Mouse (Mus musculus): ENCODE data around the gene Tuba1c. TPM values are rescaled to one million over a fixed set of nuclear protein-coding genes. Genes with fewer than 3 reads are reported as not detected.

Tuba1c gene
- total and polyA plus RNA-seq, 2 experiments, result 60.9 to 281 TPM

- Histone ChIP-seq H3K4me3 (ENCODE audit: insufficient read depth, low read depth, low read length) (no peak overlapping the region), H3K27ac (replicated peaks; ENCODE audit: insufficient read depth, low read depth, low read length) (no peak overlapping the region), H3K27me3 (ENCODE audit: control insufficient read depth, insufficient read depth, low read length) (no peaks in the 10 kb centered on the region), H3K79me2 (ENCODE audit: control insufficient read depth, insufficient read depth, low read length) (no peaks in the 10 kb centered on the region), H3K36me3 (ENCODE audit: control insufficient read depth, insufficient read depth, low read length) (no peaks in the 10 kb centered on the region), H3K4me1 (ENCODE audit: control insufficient read depth, insufficient read depth, low read length) (no peaks in the 10 kb centered on the region), H3K9ac (ENCODE audit: low read depth, low read length) (no peak overlapping the region)
- 29% methylated on average over 9 of the region's 9 CpGs for WGBS
- DNase-seq (ENCODE audit: extremely low read depth, low read depth, low spot score), result peak; percentile 19
- TF ChIP-seq POLR2A (IDR thresholded peaks at IDR 0.05; ENCODE audit: extremely low read depth, insufficient read depth, low read length) (no peak), CTCF (IDR thresholded peaks at IDR 0.05; ENCODE audit: low read depth, low read length) (no peak)
These were observed 15.1 kb upstream of the Tuba1c start for GRCm38 (mm10) chr15:99014496-99015030.

DNA sequence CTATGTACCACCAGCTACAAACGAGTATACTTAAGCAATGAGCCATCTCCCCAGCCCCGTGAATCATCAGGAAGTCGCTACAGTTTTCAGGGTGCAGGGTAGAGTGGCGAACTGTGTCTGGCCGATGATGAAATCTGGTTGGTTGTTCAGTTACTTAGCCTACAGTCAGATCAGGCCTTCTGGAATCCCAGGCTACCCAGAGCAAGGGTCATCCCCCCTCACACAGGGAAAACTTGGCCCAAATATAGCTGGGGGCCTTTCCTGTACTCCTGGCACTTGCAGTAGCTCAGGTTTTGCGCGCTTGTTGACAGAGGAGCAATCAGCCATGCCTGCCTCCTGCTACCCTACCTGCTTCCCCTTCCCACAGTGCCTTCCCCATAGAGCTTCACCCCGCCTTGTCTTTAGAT is 12.3 kb upstream of the Tuba1c start:
- Histone ChIP-seq H3K4me1 (ENCODE audit: control insufficient read depth, insufficient read depth, low read length) (no peaks in the 10 kb centered on the region), H3K9ac (ENCODE audit: low read depth, low read length) (no peak overlapping the region), H3K36me3 (ENCODE audit: control insufficient read depth, insufficient read depth, low read length) (no peaks in the 10 kb centered on the region), H3K4me3 (ENCODE audit: insufficient read depth, low read depth, low read length) (no peak overlapping the region), H3K27me3 (ENCODE audit: control insufficient read depth, insufficient read depth, low read length) (no peaks in the 10 kb centered on the region), H3K79me2 (ENCODE audit: control insufficient read depth, insufficient read depth, low read length) (no peaks in the 10 kb centered on the region), H3K27ac (replicated peaks; ENCODE audit: insufficient read depth, low read depth, low read length) (no peak overlapping the region)
- 54% methylated on average over 8 of the region's 8 CpGs for WGBS
- TF ChIP-seq POLR2A (IDR thresholded peaks at IDR 0.05; ENCODE audit: extremely low read depth, insufficient read depth, low read length) (no peak), CTCF (IDR thresholded peaks at IDR 0.05; ENCODE audit: low read depth, low read length) (no peak)
- DNase-seq (ENCODE audit: extremely low read depth, low read depth, low spot score), result no peak

GRCm38 (mm10) chr15:99017986-99018385 is 11.7 kb upstream of the Tuba1c start:
- no peaks in the 10 kb centered on the region for H3K4me1 ChIP-seq (ENCODE audit: control insufficient read depth, insufficient read depth, low read length)
- no peak overlapping the region for H3K27ac ChIP-seq (replicated peaks; ENCODE audit: insufficient read depth, low read depth, low read length)
- no peaks in the 10 kb centered on the region for H3K79me2 ChIP-seq (ENCODE audit: control insufficient read depth, insufficient read depth, low read length)
- H3K4me3 ChIP-seq (ENCODE audit: insufficient read depth, low read depth, low read length), result no peak overlapping the region
- TF ChIP-seq CTCF (IDR thresholded peaks at IDR 0.05; ENCODE audit: low read depth, low read length) (no peak), POLR2A (IDR thresholded peaks at IDR 0.05; ENCODE audit: extremely low read depth, insufficient read depth, low read length) (no peak)
- H3K27me3 ChIP-seq (ENCODE audit: control insufficient read depth, insufficient read depth, low read length), result no peaks in the 10 kb centered on the region
- DNase-seq (ENCODE audit: extremely low read depth, low read depth, low spot score), result no peak
- H3K9ac ChIP-seq (ENCODE audit: low read depth, low read length), result no peak overlapping the region
- H3K36me3 ChIP-seq (ENCODE audit: control insufficient read depth, insufficient read depth, low read length), result no peaks in the 10 kb centered on the region
- 85% methylated on average over 9 of the region's 9 CpGs for WGBS

DNA sequence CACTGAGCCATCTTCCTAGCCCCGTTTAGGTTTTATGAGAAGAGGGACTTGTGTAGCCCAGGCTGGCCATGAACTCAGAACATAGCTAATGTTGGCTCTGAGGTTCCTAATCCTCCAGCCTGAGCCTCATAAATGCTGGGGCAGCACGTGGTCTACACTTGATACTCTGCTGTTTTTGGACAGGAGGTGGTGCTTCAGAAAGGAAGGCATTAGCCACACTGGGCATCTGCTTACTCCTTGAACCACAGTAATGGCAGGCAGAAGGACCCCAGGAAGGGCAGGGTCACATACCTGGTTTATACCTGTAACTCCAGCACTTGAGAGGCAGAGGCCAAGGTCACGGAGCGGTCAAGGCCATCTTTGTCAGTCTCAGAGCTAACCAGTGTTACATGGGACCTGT is 11.1 kb upstream of the Tuba1c start:
- no peak overlapping the region for H3K4me3 ChIP-seq (ENCODE audit: insufficient read depth, low read depth, low read length)
- DNase-seq (ENCODE audit: extremely low read depth, low read depth, low spot score), result no peak
- 89% methylated on average over 4 of the region's 4 CpGs for WGBS
- no peaks in the 10 kb centered on the region for H3K79me2 ChIP-seq (ENCODE audit: control insufficient read depth, insufficient read depth, low read length)
- no peaks in the 10 kb centered on the region for H3K27me3 ChIP-seq (ENCODE audit: control insufficient read depth, insufficient read depth, low read length)
- no peaks in the 10 kb centered on the region for H3K4me1 ChIP-seq (ENCODE audit: control insufficient read depth, insufficient read depth, low read length)
- TF ChIP-seq CTCF (IDR thresholded peaks at IDR 0.05; ENCODE audit: low read depth, low read length) (no peak), POLR2A (IDR thresholded peaks at IDR 0.05; ENCODE audit: extremely low read depth, insufficient read depth, low read length) (no peak)
- no peak overlapping the region for H3K27ac ChIP-seq (replicated peaks; ENCODE audit: insufficient read depth, low read depth, low read length)
- H3K9ac ChIP-seq (ENCODE audit: low read depth, low read length), result no peak overlapping the region
- no peaks in the 10 kb centered on the region for H3K36me3 ChIP-seq (ENCODE audit: control insufficient read depth, insufficient read depth, low read length)

- H3K4me1 ChIP-seq (ENCODE audit: control insufficient read depth, insufficient read depth, low read length), result no peaks in the 10 kb centered on the region
- no peaks in the 10 kb centered on the region for H3K36me3 ChIP-seq (ENCODE audit: control insufficient read depth, insufficient read depth, low read length)
- 83% methylated on average over 8 of the region's 8 CpGs for WGBS
- no peak overlapping the region for H3K9ac ChIP-seq (ENCODE audit: low read depth, low read length)
- no peak for TF ChIP-seq CTCF (IDR thresholded peaks at IDR 0.05; ENCODE audit: low read depth, low read length)
- no peak for TF ChIP-seq POLR2A (IDR thresholded peaks at IDR 0.05; ENCODE audit: extremely low read depth, insufficient read depth, low read length)
- no peak for DNase-seq (ENCODE audit: extremely low read depth, low read depth, low spot score)
- H3K4me3 ChIP-seq (ENCODE audit: insufficient read depth, low read depth, low read length), result no peak overlapping the region
- no peaks in the 10 kb centered on the region for H3K27me3 ChIP-seq (ENCODE audit: control insufficient read depth, insufficient read depth, low read length)
- H3K27ac ChIP-seq (replicated peaks; ENCODE audit: insufficient read depth, low read depth, low read length), result no peak overlapping the region
- no peaks in the 10 kb centered on the region for H3K79me2 ChIP-seq (ENCODE audit: control insufficient read depth, insufficient read depth, low read length)
These were observed 10.3 kb upstream of the Tuba1c start for GRCm38 (mm10) chr15:99019436-99019835.

DNA sequence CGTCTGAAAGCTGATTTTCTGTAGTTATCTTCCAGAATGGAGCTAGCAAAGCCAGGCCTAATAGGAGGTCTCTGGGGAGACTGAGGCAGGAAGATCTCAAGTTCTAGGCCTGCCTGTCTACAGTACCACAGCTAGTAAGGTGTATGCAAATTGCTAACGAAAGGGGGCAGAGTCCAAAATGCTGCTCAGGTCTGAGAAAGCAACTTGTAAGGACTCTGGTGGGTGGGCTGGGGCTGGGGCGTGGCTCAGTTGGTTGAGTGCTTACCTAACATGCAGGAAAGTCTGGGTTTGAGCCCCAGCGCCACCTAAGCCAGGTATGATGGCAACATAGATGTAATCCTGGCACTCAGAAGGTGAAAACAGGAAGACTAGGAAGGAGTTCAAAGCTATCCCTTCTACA is 9.5 kb upstream of the Tuba1c start:
- 96% methylated on average over 4 of the region's 4 CpGs for WGBS
- Histone ChIP-seq H3K9ac (ENCODE audit: low read depth, low read length) (no peak overlapping the region), H3K79me2 (ENCODE audit: control insufficient read depth, insufficient read depth, low read length) (no peaks in the 10 kb centered on the region), H3K36me3 (ENCODE audit: control insufficient read depth, insufficient read depth, low read length) (no peaks in the 10 kb centered on the region), H3K27ac (replicated peaks; ENCODE audit: insufficient read depth, low read depth, low read length) (no peak overlapping the region), H3K27me3 (ENCODE audit: control insufficient read depth, insufficient read depth, low read length) (no peaks in the 10 kb centered on the region), H3K4me1 (ENCODE audit: control insufficient read depth, insufficient read depth, low read length) (no peaks in the 10 kb centered on the region), H3K4me3 (ENCODE audit: insufficient read depth, low read depth, low read length) (no peak overlapping the region)
- no peak for TF ChIP-seq POLR2A (IDR thresholded peaks at IDR 0.05; ENCODE audit: extremely low read depth, insufficient read depth, low read length)
- TF ChIP-seq CTCF (IDR thresholded peaks at IDR 0.05; ENCODE audit: low read depth, low read length), result no peak
- DNase-seq (ENCODE audit: extremely low read depth, low read depth, low spot score), result no peak
